Mouse (Mus musculus) naive thymus-derived CD4-positive, alpha-beta T cell, adult 2 months (primary cell): ENCODE data around the gene Dda1.

Experiments used
- DNase-seq: peaks from one replicate; pipeline ENCODE4 v3.0.0-alpha.2; 2011; ENCODE audit warnings: low read depth

The Dda1 gene

GRCm38 (mm10) chr8:71468001-71468400 is 998 bp upstream of the Dda1 start:
- no peak for DNase-seq

GRCm38 (mm10) chr8:71469411-71469810 is 412 bp downstream of the Dda1 start:
- peak; percentile 69 for DNase-seq

GRCm38 (mm10) chr8:71470146-71470912 is 1.3 kb downstream of the Dda1 start:
- DNase-seq: peak; percentile 17

GRCm38 (mm10) chr8:71470913-71471255 is 1.9 kb downstream of the Dda1 start:
- DNase-seq: no peak

- DNase-seq: no peak
Measured at GRCm38 (mm10) chr8:71471861-71472260, 2.9 kb downstream of the Dda1 start.

- DNase-seq: no peak
Measured at GRCm38 (mm10) chr8:71472601-71473386, 3.8 kb downstream of the Dda1 start.

- no peak for DNase-seq
Measured at GRCm38 (mm10) chr8:71474344-71474743, 5.3 kb downstream of the Dda1 start.

- no peak for DNase-seq
Measured at GRCm38 (mm10) chr8:71474785-71475701, 6.0 kb downstream of the Dda1 start.

- DNase-seq: no peak
Measured at GRCm38 (mm10) chr8:71475702-71476075, 6.7 kb downstream of the Dda1 start.

GRCm38 (mm10) chr8:71476099-71476940 is 7.3 kb downstream of the Dda1 start:
- peak; percentile 81 for DNase-seq

GRCm38 (mm10) chr8:71477196-71477845 is 8.3 kb downstream of the Dda1 start:
- peak; percentile 64 for DNase-seq

- DNase-seq: no peak
Measured at GRCm38 (mm10) chr8:71478943-71479342, 9.9 kb downstream of the Dda1 start.

GRCm38 (mm10) chr8:71483932-71484331 is 14.9 kb downstream of the Dda1 start:
- peak; percentile 73 for DNase-seq

- no peak for DNase-seq
Measured at GRCm38 (mm10) chr8:71484736-71485135, 15.7 kb downstream of the Dda1 start.

- DNase-seq: peak; percentile 85
Measured at GRCm38 (mm10) chr8:71485142-71486135, 16.4 kb downstream of the Dda1 start, which contains the start of gene Ano8. Gene Ano8, minus strand, starts transcription at chr8:71485963.

- DNase-seq: peak; percentile 63
Measured at GRCm38 (mm10) chr8:71486136-71486529, 17.1 kb downstream of the Dda1 start.

- peak; percentile 81 for DNase-seq
Measured at GRCm38 (mm10) chr8:71487691-71488445, 18.9 kb downstream of the Dda1 start, which contains the start of gene Gtpbp3. Gene Gtpbp3, plus strand, starts transcription at chr8:71488103.

- DNase-seq: peak; percentile 97
Measured at GRCm38 (mm10) chr8:71488454-71488853, 19.5 kb downstream of the Dda1 start.

GRCm38 (mm10) chr8:71495039-71495438 is 26.0 kb downstream of the Dda1 start:
- peak; percentile 87 for DNase-seq
